In the genomic region with DNA sequence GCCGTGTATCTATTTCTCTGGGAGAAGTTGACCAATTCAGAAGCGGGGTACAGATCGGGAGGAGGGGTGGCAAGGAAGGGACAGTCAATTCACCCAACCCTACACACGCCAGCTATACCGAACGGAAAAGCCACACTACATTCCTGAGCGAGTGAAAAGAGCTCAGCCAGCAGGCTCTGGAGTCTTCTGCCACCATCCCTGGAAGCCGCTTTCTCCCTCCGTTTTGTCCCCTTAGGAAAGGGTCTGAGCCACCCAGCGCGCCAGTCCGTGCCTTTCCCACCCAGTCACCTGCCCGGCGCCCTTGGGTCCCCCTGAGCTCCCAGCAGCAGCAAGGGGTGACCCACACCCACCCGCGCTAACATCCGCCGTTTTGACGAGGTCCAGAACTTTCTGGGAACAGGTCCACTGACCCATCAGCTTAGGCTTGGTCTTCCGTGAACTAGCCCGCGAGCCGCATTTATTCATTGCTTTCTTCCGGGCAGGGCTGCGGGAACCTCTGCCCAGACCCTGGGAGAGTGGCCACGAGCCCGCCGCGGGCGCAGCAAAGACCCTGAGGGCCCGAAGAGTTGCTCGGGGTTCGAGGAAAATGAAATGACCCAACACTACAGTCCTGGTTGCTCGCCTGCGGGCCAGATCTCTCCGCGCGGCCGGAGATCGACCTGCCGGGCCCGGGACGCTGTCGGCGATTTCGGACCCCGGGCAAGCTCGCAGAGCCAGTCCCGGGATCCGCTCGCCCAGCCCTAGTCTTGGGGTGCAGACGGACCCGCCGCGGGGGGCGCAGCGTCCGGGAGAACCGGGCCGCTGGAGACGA, we compare ENCODE assay signal across 9 mouse cellular contexts. TPM values are rescaled to one million over a fixed set of nuclear protein-coding genes. Genes with fewer than 3 reads are reported as not detected.
DNase-seq lines count a peak whose midpoint lies in the region; ATAC-seq and TF ChIP-seq lines count a peak whose summit lies in the region.
"Had no signal": no experiment of that assay in that cellular context is flagged by ENCODE, and none has a peak within 500 bp of the region (broad histone marks: within the 10 kb centered on the region; RNA-seq: fewer than 3 reads in every experiment).

No protein-coding gene starts in this region.

- H3K79me2 ChIP-seq in heart, adult 2 months (replicated peaks; ENCODE audit: control insufficient read depth, insufficient read depth, low read length) = no peaks in the 10 kb centered on the region

- no peak for TF ChIP-seq EP300 in heart, adult 2 months (IDR thresholded peaks at IDR 0.05; ENCODE audit: insufficient read depth, low read depth, low read length)

- no peak for ATAC-seq in intestine, embryonic 14.5 days (replicated peaks; ENCODE audit: low FRiP score, low TSS enrichment, low read depth)
- no peak for ATAC-seq in granulocyte monocyte progenitor cell, adult 5-6 weeks (replicated peaks; ENCODE audit: poor library complexity, severe bottlenecking)

- 0 out of 2 replicates have a peak overlapping the region, but pooled peaks have one; percentile 10 for H3K9ac ChIP-seq in heart, adult 2 months (ENCODE audit: low read depth, low read length)
- H3K9ac ChIP-seq in intestine, embryonic 14.5 days (ENCODE audit: low read length) = no peak overlapping the region

- H3K4me2 ChIP-seq in intestine, embryonic 14.5 days (ENCODE audit: low read length) = peak overlapping the region; percentile 47

- H3K4me1 ChIP-seq in heart, adult 2 months (ENCODE audit: control insufficient read depth, insufficient read depth, low read length) = no peaks in the 10 kb centered on the region
- 0 out of 2 replicates have a peak, but pooled peaks cover 8% of the 10 kb centered on the region for H3K4me1 ChIP-seq in intestine, embryonic 14.5 days (replicated peaks; ENCODE audit: control insufficient read depth, insufficient read depth, low read length)

- H3K27me3 ChIP-seq in heart, adult 2 months (ENCODE audit: control insufficient read depth, insufficient read depth, low read length) = peaks cover 32% of the 10 kb centered on the region
- peaks cover 100% of the 10 kb centered on the region for H3K27me3 ChIP-seq in intestine, embryonic 14.5 days (replicated peaks; ENCODE audit: control insufficient read depth, insufficient read depth, low read length)

- peak overlapping the region; percentile 25 for H3K4me3 ChIP-seq in heart, adult 2 months
- peak overlapping the region; percentile 21 for H3K4me3 ChIP-seq in intestine, embryonic 14.5 days (ENCODE audit: low read depth, low read length)
- H3K4me3 ChIP-seq: erythroblast, embryonic 14.5 days had no signal

- DNase-seq in heart, adult 2 months = peak; percentile 27 to 43
- no peak for DNase-seq in heart, postnatal 4 days
- peak; percentile 27 for DNase-seq in thymus, postnatal 4 days
- no peak for DNase-seq in thymus, postnatal 10 days (ENCODE audit: low spot score in 2 of 2)
- peak; percentile 78 for DNase-seq in intestine, embryonic 14.5 days (ENCODE audit: low spot score)
- DNase-seq in neural tube, embryonic 10.5 days (ENCODE audit: extremely low spot score, low spot score) = peak; percentile 75
- no peak for DNase-seq in ovary, postnatal 10 days (ENCODE audit: low spot score)

- intact Hi-C loops in heart, adult 2 months (cut with DNase I) = no loop called here

- no peak overlapping the region for H3K27ac ChIP-seq in heart, adult 2 months
- no peak overlapping the region for H3K27ac ChIP-seq in intestine, embryonic 14.5 days (ENCODE audit: low read depth)

- 2% methylated on average over 61 of the region's 61 CpGs for WGBS in heart, adult 2 months
- under 1% methylated on average over 61 of the region's 61 CpGs for WGBS in intestine, embryonic 14.5 days

- no peaks in the 10 kb centered on the region for H3K9me3 ChIP-seq in intestine, embryonic 14.5 days (ENCODE audit: control insufficient read depth, low read length)

- H3K36me3 ChIP-seq in heart, adult 2 months (ENCODE audit: control insufficient read depth, insufficient read depth, low read length) = no peaks in the 10 kb centered on the region
- H3K36me3 ChIP-seq in intestine, embryonic 14.5 days (ENCODE audit: control insufficient read depth, insufficient read depth, low read length) = no peaks in the 10 kb centered on the region

- no peak for TF ChIP-seq POLR2A in heart, adult 2 months (IDR thresholded peaks at IDR 0.05; ENCODE audit: insufficient read depth, low read depth, low read length)

- no peak for TF ChIP-seq CTCF in heart, adult 2 months (IDR thresholded peaks at IDR 0.05)

RNA-seq across cellular contexts. Expression of gene Rhbg, which starts 54.1 kb away (rescaled TPM):
- total RNA-seq in heart, adult 2 months (2021) = not detected
- polyA plus RNA-seq in heart, adult 2 months (2012; rRNA removed) = 0.20 TPM in 1 of 2 replicates, not detected in the other
- not detected for total RNA-seq in heart, postnatal 4 days (2021)
- polyA plus RNA-seq in intestine, embryonic 14.5 days (2014; fragmentation: Nextera tagmentation; extraction: Ambion mirVana) = 0.26 TPM in 1 of 2 replicates, not detected in the other
- not detected in 2 replicates for total RNA-seq in granulocyte monocyte progenitor cell, adult 5-6 weeks (2014; fragmentation: Nextera tagmentation)
- total RNA-seq in granulocyte monocyte progenitor cell, adult 5-6 weeks (2017) = not detected in 2 replicates
- polyA plus RNA-seq: erythroblast, embryonic 14.5 days had no signal

RNA-seq across cellular contexts. Expression of gene Mef2d, which starts 58.2 kb away (rescaled TPM):
- 100 to 1,000 TPM; 118 to 129 TPM for total RNA-seq in heart, adult 2 months (2021)
- polyA plus RNA-seq in heart, adult 2 months (2012; rRNA removed) = 119 and 122 TPM in 2 replicates
- total RNA-seq in heart, postnatal 4 days (2021) = 100 to 1,000 TPM; 115 to 120 TPM
- 23.4 and 23.8 TPM in 2 replicates for polyA plus RNA-seq in intestine, embryonic 14.5 days (2014; fragmentation: Nextera tagmentation; extraction: Ambion mirVana)
- total RNA-seq in granulocyte monocyte progenitor cell, adult 5-6 weeks (2014; fragmentation: Nextera tagmentation) = 119 and 132 TPM in 2 replicates
- total RNA-seq in granulocyte monocyte progenitor cell, adult 5-6 weeks (2017) = 42.4 and 52.4 TPM in 2 replicates

Comparison
In these comparisons a context has a peak if more than half of its experiments do, and no peak if none do; other contexts are left out.
1. DNase-seq: peak in heart, adult 2 months (2 of 2), thymus, postnatal 4 days (single experiment), intestine, embryonic 14.5 days (single experiment) and neural tube, embryonic 10.5 days (single experiment); none in heart, postnatal 4 days (single experiment), thymus, postnatal 10 days (0 of 2) and ovary, postnatal 10 days (single experiment).